Mouse (Mus musculus) C2C12 (cell line): ENCODE data around the gene Agap3. TPM values are rescaled to one million over a fixed set of nuclear protein-coding genes. Genes with fewer than 3 reads are reported as not detected.

Experiments used
- H3K27me3 ChIP-seq: one replicate; pipeline ENCODE4 v1.6.1; 2011; ENCODE audit not compliant: control insufficient read depth, insufficient read depth, insufficient read length
- H3K36me3 ChIP-seq: one replicate; pipeline ENCODE4 v1.6.1; 2011; ENCODE audit not compliant: control insufficient read depth, insufficient read depth
- H3K4me3 ChIP-seq: one replicate; pipeline ENCODE4 v1.5.1; 2011; ENCODE audit warnings: mild to moderate bottlenecking, control low read depth; ENCODE audit not compliant: poor library complexity, insufficient read depth, severe bottlenecking
- H3K79me2 ChIP-seq: one replicate; pipeline ENCODE4 v1.6.1; 2011; ENCODE audit not compliant: control insufficient read depth, insufficient read depth
- H3K79me3 ChIP-seq: one replicate; pipeline ENCODE4 v1.6.1; 2011; ENCODE audit warnings: low read depth, control low read depth
- H3ac ChIP-seq: one replicate; pipeline ENCODE3; 2011; ENCODE audit warnings: low read depth; ENCODE audit not compliant: control insufficient read depth, insufficient read length
- CEBPB ChIP-seq: IDR thresholded peaks from one replicate; pipeline ENCODE4 v1.6.1; 2011; ENCODE audit warnings: low read depth, mild to moderate bottlenecking, control low read depth, moderate library complexity
- CTCF ChIP-seq: IDR thresholded peaks from one replicate; pipeline ENCODE4 v1.5.1; 2011; ENCODE audit not compliant: control insufficient read depth, insufficient read depth, insufficient read length
- FOSL1 ChIP-seq: IDR thresholded peaks from one replicate; pipeline ENCODE4 v1.8.0; 2011; ENCODE audit warnings: mild to moderate bottlenecking, low read length; ENCODE audit not compliant: poor library complexity, insufficient read depth, severe bottlenecking
- MAX ChIP-seq: IDR thresholded peaks from one replicate; pipeline ENCODE4 v1.6.1; 2011; ENCODE audit warnings: mild to moderate bottlenecking, control low read depth
- MYOD1 ChIP-seq: IDR thresholded peaks from one replicate; pipeline ENCODE4 v1.6.1; 2011; ENCODE audit warnings: low read depth; ENCODE audit not compliant: control insufficient read depth, insufficient read length
- MYOG ChIP-seq: IDR thresholded peaks from one replicate; pipeline ENCODE4 v1.6.1; 2011; ENCODE audit not compliant: control insufficient read depth, insufficient read length; ENCODE audit errors: extremely low read depth
- USF1 ChIP-seq: IDR thresholded peaks from one replicate; pipeline ENCODE4 v1.6.1; 2011; ENCODE audit warnings: low read depth, mild to moderate bottlenecking, control low read depth, moderate library complexity
- polyA plus RNA-seq: library from polyadenylated mRNA; unstranded; fragments of >200 nt; fragmentation: generic; extraction: Trizol; gene quantifications from one replicate; pipeline ENCODE4 v1.2.1, GENCODE M21; 2012; ENCODE audit warnings: missing spikeins

Agap3 gene
- polyA plus RNA-seq, 1 experiment = 119 TPM

- Histone ChIP-seq H3K4me3 (no peak within 1 kb of the TSS), H3K36me3 (no peaks in the 10 kb centered on the region), H3K79me3 (no peaks in the 10 kb centered on the region), H3K79me2 (no peaks in the 10 kb centered on the region), H3K27me3 (no peaks in the 10 kb centered on the region), H3ac (no peak within 1 kb of the TSS)
- TF ChIP-seq USF1 = no peak
- TF ChIP-seq MYOD1 = no peak
- no peak for TF ChIP-seq FOSL1
Measured at GRCm38 (mm10) chr5:24413042-24413693, 38.8 kb upstream of the Agap3 start, which contains the start of gene Asic3. Gene Asic3, plus strand, starts transcription at chr5:24413392.

GRCm38 (mm10) chr5:24413938-24414337 lies 38.0 kb upstream of the Agap3 start:
- Histone ChIP-seq H3K36me3 (peaks cover 5% of the 10 kb centered on the region), H3K4me3 (no peak overlapping the region), H3K79me3 (no peaks in the 10 kb centered on the region), H3K27me3 (no peaks in the 10 kb centered on the region), H3K79me2 (no peaks in the 10 kb centered on the region), H3ac (no peak overlapping the region)
- no peak for TF ChIP-seq USF1
- TF ChIP-seq CEBPB = no peak
- TF ChIP-seq CTCF = no peak
- TF ChIP-seq MYOD1 = no peak
- TF ChIP-seq MYOG = no peak
- TF ChIP-seq MAX = no peak
- no peak for TF ChIP-seq FOSL1

- TF ChIP-seq FOSL1 (no peak), MYOG (no peak), USF1 (no peak), CTCF (peak; percentile 33), CEBPB (no peak)
- no peak overlapping the region for H3K4me3 ChIP-seq
Measured at GRCm38 (mm10) chr5:24416222-24416736, 35.7 kb upstream of the Agap3 start.

GRCm38 (mm10) chr5:24417587-24417986 lies 34.4 kb upstream of the Agap3 start:
- no peak for TF ChIP-seq MYOG
- no peak for TF ChIP-seq MAX
- no peak for TF ChIP-seq CEBPB
- no peak for TF ChIP-seq MYOD1
- no peak for TF ChIP-seq FOSL1
- no peak for TF ChIP-seq USF1
- no peak for TF ChIP-seq CTCF
- H3K79me3 ChIP-seq = no peaks in the 10 kb centered on the region
- no peak overlapping the region for H3K4me3 ChIP-seq
- H3ac ChIP-seq = no peak overlapping the region
- no peaks in the 10 kb centered on the region for H3K27me3 ChIP-seq
- H3K36me3 ChIP-seq = peaks cover 16% of the 10 kb centered on the region
- peaks cover 2% of the 10 kb centered on the region for H3K79me2 ChIP-seq

More at GRCm38 (mm10) chr5:24416222-24416736, 35.7 kb upstream of the Agap3 start:
- Histone ChIP-seq H3ac (no peak overlapping the region), H3K79me3 (no peaks in the 10 kb centered on the region), H3K36me3 (peaks cover 10% of the 10 kb centered on the region), H3K27me3 (no peaks in the 10 kb centered on the region), H3K79me2 (no peaks in the 10 kb centered on the region)

- H3K79me3 ChIP-seq = peaks cover 2% of the 10 kb centered on the region
- H3K4me3 ChIP-seq = no peak overlapping the region
- no peaks in the 10 kb centered on the region for H3K27me3 ChIP-seq
- H3K36me3 ChIP-seq = peaks cover 16% of the 10 kb centered on the region
- H3ac ChIP-seq = no peak overlapping the region
- TF ChIP-seq FOSL1 (no peak), MYOD1 (no peak), CTCF (no peak), CEBPB (no peak), MAX (no peak), USF1 (no peak), MYOG (no peak)
- H3K79me2 ChIP-seq = peaks cover 7% of the 10 kb centered on the region
Measured at GRCm38 (mm10) chr5:24420381-24420780, 31.6 kb upstream of the Agap3 start.
